Mouse (Mus musculus) retina, postnatal 7 days (tissue): ENCODE measurements around the gene Ccdc185.

Source experiments
- DNase-seq: peaks from one replicate; pipeline ENCODE4 v3.0.0-alpha.2; 2012; ENCODE audit warnings: low read depth, low spot score

The Ccdc185 gene

DNA sequence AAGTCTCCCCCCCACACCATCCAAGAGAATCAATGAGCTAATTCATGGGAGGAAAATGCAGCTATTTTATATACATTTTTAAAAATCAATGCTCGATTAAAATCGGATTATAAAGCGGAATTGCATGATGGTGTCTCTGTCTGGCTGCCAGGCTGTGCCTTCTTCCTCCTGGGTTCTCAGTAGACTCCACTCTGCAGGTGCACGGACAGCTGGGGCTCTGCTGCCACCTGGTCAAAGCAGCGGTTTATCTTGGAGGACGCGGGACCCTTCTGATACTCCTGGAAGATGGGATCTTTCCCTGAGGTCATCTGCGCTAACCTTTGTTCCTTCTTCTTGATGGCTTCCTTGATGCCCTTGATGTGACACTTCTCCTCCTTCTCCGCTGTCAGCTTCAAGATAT, 1.9 kb downstream of the Ccdc185 start:
- no peak for DNase-seq

DNA sequence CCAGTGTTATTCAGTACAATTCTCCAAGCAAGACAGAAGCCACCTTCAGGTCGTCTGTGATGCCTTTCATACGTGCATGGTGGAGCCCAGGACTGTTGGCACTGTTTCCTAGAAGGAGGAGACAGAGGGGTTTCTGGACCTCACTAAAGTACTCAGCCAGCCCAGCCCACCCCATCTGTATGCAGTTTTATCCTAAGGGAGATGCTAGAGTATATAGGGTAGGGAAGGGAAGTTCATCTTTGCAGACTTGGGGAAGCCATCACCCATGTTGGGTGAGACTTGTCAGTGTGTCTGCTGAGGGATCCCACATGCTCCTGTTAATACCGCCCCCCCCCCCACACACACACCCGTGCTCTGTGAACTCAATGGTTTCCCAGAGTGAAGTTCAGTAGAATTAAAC, 13.1 kb downstream of the Ccdc185 start:
- DNase-seq, result no peak

DNA sequence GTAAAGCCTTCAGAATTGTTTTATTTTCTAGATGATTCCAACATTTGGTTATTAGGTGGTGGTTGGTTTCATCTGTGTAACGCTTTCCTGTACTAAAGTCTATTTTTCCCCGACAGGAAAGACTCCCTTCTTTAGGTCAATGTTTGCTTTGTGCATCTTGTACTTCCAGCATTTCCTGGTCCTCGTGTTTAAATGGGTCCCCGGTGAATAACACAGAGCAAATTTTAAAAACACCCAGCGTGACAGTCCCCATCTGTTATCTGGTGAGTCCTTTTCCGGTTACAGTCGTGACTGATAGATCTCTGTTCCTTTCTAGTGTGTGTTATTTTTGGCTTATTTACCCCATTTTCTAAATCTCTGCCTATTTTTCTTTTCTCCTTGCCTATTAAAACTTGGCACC, 16.3 kb downstream of the Ccdc185 start:
- no peak for DNase-seq

DNA sequence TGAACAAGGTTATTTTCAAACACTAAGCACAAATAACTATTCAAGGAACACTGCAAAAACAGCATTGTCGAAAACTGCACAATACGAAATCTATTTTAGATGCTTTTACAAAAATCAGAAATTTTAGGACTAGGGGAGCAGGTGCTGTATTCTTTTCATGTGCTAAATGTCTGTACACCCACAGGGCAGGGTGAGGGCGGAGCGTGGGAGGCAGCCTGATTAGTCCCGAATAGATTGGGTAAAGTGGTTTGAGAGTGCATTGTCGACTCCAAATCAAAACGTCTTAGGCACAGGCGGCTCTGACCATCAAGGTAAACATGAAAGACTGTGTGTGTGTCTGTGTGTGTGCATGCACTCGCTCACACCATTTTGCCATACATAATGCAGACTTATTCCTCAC, 20.0 kb downstream of the Ccdc185 start:
- no peak for DNase-seq

DNA sequence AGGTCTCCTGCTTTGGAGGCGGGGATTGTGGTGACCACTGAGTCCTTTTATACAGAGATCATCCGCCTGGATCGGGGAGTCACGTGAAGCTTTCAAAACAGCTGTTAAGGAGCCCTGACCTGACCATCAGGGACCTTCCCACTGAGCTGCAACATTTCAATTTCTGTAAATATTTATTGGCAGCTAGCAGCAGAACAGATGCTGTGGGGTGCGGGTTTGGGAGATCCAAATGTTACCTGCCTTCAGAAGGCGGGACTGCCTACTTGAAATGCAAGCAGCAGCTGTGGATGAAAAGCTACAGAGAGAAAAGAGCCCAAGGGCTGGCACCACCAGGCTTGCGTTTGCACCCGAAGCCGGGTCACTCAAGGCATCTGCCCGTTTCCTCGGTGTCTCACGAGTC, 21.4 kb downstream of the Ccdc185 start:
- DNase-seq, result no peak

DNA sequence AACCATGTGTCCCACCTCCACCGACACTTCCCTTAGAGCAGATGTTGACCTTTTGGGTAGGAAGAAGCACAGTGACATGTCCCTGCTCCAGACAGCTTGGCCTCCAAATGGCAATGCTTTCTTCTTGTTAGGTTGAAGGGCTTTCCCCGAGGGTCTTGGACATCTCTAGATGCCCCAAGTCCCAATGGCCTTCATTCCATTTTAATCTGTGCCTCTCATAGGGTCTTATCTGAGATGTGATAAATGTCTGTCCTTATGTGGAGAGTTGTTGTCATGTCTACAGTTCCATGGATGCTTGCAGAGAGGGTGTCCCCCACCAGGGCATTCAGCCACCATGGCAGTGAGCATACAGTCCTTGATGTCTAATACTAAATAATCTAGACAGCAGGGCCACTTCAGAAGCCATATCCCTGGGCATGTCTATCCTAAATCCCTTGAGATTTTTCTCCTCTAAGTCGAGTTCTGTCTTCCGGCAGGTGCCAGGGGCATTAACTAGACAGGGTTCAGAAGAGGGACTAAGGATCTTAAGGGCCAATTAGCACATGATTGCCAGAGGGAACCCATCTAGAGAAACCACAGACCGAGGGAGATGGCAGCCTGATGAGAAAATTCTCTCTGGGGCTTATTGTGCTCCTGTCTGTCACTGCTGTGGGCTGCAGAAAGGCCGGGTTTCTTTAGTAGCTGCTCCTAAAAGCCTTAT, 34.6 kb downstream of the Ccdc185 start:
- DNase-seq, result no peak

DNA sequence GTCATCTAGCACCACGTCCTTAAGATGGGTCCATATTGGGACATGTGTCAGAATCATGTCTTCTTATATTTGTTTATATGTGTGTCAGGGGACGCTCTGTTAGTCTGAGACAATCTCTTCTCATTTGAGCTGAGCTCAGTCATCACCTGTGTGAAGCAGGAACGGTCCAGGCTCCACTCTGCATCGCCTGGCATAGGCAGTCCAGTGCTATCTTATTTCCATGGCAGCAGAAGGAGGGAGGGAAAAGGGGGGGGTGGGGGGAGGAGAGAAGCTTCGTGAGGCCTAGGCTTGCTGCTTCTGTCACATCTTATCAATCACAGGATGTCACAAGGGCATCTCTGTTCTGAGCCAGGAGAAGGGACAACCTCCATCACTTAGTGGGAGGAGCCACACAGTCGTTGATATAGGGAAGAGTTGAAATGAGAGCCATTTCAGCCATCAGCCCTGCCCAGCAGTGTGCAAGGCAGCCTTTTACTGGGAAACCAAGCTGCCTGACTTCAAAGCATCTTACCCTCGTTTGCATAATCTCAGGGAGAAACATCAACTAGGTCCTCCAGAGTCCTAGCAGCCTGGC, 37.5 kb downstream of the Ccdc185 start:
- DNase-seq, result no peak

DNA sequence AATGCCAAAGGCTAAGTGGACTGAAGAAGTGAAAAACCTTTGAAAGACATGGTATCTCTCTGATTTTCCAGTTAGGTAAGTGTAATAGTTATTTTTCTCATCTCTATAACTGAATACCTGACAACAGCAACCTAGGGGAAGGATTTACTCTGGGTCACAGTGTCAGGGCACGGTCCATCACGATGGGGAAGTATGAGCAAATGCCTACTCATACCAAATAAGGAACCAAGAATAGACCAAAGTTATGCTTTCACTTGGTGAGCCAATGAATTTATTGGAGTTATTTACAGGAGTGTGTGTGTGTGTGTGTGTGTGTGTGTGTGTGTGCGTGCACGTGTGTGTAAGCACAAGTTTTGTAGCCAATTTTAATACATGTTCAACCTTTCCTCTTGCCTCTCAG, 41.5 kb downstream of the Ccdc185 start:
- no peak for DNase-seq

DNA sequence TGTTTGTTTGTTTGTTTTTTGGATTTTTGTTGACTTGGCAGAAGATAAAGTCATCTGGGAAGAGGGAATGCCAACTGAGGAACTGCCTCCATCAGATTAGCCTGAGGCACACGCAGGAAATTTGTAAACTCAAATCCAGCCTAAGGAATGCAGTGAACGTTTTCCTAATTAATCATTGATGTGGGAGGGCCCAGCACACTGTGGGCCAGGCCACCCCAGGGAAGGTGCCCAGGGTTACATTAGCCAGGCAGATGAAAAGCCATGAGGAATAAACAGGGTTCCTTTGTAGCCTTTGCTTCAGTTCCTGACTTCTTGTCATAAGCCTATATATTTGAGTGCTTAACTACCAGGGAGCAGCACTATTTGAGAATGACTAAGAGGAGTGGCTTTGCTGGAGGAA, 44.1 kb downstream of the Ccdc185 start:
- no peak for DNase-seq

DNA sequence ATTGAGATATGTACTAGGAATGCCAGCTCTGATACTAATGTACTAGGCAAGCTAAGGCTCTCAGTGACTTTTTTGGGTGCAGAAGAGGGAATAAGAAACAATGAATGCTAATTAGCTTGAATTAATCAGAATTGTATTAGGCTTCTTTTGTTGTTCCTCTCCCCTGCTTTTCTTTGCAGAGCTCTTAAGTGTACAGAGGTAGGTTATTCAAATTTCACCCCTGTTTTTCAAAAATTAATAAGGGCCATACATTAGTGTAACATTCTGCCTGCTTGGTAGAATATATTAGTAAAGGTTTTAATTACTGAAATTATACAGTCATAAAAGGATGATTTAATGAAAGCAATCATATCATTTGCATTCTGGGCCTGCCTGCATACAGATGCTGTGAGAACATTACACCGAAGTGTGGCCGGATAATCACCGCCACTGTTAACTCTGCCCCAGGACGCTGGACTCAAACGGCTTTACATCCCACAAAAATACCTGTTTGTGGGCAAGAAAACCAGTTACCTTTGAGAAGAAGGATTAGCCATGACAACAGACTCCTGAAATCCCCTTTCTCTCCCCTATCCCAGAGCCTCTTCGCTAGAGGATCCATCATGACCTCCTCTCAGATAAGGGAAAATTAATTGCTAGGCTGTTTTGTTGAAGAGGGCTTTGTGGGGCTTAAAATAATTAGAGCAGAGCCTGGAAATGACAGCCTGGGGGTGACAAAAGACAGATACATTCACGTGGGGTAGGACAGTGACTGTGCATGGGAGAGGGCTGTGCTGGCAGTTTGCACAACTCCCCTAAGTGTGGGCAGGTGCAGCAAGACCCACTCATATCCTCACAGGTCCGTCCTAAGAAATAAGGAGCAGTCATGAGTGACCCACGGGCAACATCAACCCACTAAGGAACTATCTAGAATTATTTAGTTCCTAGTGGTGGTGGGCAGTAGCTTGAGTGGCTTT, 49.3 kb downstream of the Ccdc185 start:
- no peak for DNase-seq
